Mouse (Mus musculus) bone marrow macrophage, adult 2 months (primary cell): ENCODE measurements around the gene Srek1ip1. TPM values are rescaled to one million over a fixed set of nuclear protein-coding genes. Genes with fewer than 3 reads are reported as not detected.

Source experiments
- H3K27ac ChIP-seq: 2 replicates; pipeline ENCODE4 v1.5.1; 2012; ENCODE audit warnings: low read depth, low read length; ENCODE audit not compliant: insufficient read depth
- H3K4me1 ChIP-seq: 2 replicates; pipeline ENCODE4 v1.6.1; 2012; ENCODE audit warnings: low read length; ENCODE audit not compliant: control insufficient read depth, insufficient read depth
- H3K4me3 ChIP-seq: 2 replicates; pipeline ENCODE4 v1.5.1; 2012; ENCODE audit warnings: mild to moderate bottlenecking, low read length, moderate library complexity; ENCODE audit not compliant: insufficient read depth
- CTCF ChIP-seq: IDR thresholded peaks from 2 replicates; pipeline ENCODE4 v1.5.1; 2012; ENCODE audit warnings: low read depth, mild to moderate bottlenecking, low read length, moderate library complexity
- POLR2A ChIP-seq: IDR thresholded peaks from 2 replicates; pipeline ENCODE4 v1.6.1; 2012; ENCODE audit warnings: mild to moderate bottlenecking, low read depth, low read length, borderline replicate concordance
- polyA plus RNA-seq: library from polyadenylated mRNA; stranded (reverse); fragments of >200 nt; gene quantifications from 2 replicates; pipeline ENCODE4 v1.2.4, GENCODE M21; 2012; ENCODE audit not compliant: missing spikeins, insufficient read depth, insufficient read length

Srek1ip1 gene
- polyA plus RNA-seq, result 30.0 and 33.6 TPM in 2 replicates

DNA sequence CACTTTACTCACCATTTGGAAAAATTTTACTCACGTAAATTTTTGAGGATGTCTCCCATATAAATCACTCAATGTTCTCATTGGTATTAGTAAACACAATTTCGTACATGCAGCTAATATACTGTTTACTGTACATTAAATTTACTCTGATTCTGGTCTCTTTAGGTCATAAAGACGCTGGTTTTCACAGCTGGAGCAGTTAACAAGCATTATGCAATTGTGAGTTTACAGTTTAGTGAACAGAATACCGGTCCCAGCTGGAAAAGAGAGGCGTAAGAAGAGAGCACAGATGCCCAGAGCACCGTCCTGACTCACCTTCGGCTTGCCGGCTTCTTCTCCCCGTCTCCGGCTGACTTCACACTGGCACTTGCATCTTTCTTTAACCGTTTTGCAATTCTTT, at the start of gene Srek1ip1:
Srek1ip1 (plus strand) TSS at position 301 of the 400 bp plus-strand sequence.
- Histone ChIP-seq H3K27ac (no peak within 1 kb of the TSS), H3K4me1 (peaks cover 3% of the 10 kb centered on the region), H3K4me3 (no peak within 1 kb of the TSS)
- TF ChIP-seq CTCF, result no peak
- TF ChIP-seq POLR2A, result no peak

DNA sequence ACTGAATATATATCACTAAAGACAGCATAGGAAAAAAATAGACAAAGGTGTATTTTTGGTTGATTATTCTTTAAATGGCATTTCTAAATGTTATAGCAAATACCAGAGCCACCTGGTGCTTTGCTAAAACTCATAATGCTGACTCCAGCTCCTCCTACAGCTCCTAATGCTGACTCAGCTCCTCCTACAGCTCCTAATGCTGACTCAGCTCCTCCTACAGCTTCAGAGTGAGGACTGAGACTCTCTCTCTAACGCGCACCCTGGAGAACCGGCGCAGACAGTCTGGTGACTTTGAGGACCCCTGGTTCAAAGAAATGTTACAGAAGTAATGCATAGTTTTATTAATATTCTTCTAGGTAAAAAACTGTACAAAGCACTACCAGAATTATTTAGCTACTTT, 49.4 kb upstream of the Srek1ip1 start:
- Histone ChIP-seq H3K27ac (no peak overlapping the region), H3K4me3 (no peak overlapping the region), H3K4me1 (no peaks in the 10 kb centered on the region)
- TF ChIP-seq POLR2A, result no peak
- no peak for TF ChIP-seq CTCF

- Histone ChIP-seq H3K4me1 (peaks cover 3% of the 10 kb centered on the region; the same call in 1 of the 2 replicates), H3K27ac (no peak overlapping the region), H3K4me3 (no peak overlapping the region)
- TF ChIP-seq POLR2A, result no peak
- TF ChIP-seq CTCF, result no peak
These were observed 45.3 kb upstream of the Srek1ip1 start for GRCm38 (mm10) chr13:104747032-104747431.

GRCm38 (mm10) chr13:104759381-104759780, 32.9 kb upstream of the Srek1ip1 start:
- Histone ChIP-seq H3K27ac (no peak overlapping the region), H3K4me1 (peaks cover 4% of the 10 kb centered on the region), H3K4me3 (no peak overlapping the region)
- no peak for TF ChIP-seq CTCF

DNA sequence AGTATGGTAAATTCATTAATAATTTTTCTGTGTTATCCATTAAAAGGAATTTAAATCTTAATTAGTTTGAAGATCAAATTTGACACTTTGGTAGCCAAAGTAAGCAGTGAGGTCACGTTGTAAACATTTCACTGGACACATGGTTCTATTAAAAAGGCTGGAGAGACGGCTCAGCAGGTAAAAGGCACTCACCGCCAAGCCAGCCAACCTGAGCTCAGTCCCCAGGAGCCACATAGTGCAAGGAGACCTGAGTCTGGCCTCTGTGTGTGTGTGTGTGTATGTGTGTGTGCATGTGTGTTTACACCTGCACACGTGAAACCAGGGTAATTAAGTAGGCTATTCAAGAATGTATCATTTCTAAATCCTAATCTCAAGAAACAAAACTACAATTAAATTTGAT, 29.9 kb upstream of the Srek1ip1 start:
- TF ChIP-seq CTCF (no peak), POLR2A (no peak)
- no peak overlapping the region for H3K4me3 ChIP-seq
- peaks cover 11% of the 10 kb centered on the region for H3K4me1 ChIP-seq
- H3K27ac ChIP-seq, result no peak overlapping the region

DNA sequence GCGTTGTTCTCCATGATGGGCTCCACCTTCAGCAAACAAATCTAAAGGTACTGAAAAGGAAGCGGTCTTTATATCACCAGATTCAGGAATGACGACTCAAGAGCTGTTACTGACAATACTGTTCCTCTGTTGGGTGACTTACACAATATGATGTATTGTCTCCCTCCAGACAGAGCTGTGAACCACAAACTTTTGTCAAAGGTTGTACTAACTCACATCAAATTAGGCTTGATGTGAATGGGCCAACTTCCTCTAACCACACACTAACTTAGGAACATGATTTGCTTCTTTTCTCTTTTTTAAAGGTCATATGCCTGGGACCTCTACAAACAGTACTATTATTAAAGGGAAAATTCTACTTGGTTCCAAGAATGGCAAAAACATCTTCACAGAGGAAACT, 29.1 kb upstream of the Srek1ip1 start:
- H3K27ac ChIP-seq, result no peak overlapping the region
- TF ChIP-seq POLR2A (no peak), CTCF (no peak)
- H3K4me3 ChIP-seq, result no peak overlapping the region
- H3K4me1 ChIP-seq, result peaks cover 11% of the 10 kb centered on the region

DNA sequence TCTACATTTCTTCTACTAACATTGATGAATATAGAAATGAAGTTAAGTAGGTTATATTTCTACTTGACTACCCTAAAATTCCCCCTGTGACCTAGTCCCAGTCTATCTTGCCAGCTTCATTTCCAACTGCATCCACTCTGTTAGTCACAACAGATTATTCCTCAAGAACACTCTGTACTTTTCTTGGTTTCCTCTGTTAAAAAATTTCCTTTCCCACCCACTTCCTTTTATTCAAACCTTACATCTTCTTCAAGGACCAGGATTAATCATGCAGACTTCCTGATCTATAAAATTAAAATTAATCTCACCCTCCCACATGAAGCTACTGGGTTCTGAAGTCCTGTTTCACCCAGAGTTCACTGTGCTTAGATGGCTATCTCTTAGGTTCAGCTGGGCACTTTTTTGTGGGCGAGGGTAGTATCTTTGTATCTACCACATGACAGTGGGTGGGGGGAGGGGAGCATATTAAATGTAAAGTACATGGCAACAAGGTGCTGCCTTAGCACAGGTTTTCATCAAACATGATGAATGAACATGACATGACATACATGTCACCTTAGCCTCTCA, 13.1 kb upstream of the Srek1ip1 start:
- Histone ChIP-seq H3K4me3 (no peak overlapping the region), H3K4me1 (no peaks in the 10 kb centered on the region)
- TF ChIP-seq POLR2A (no peak), CTCF (no peak)

DNA sequence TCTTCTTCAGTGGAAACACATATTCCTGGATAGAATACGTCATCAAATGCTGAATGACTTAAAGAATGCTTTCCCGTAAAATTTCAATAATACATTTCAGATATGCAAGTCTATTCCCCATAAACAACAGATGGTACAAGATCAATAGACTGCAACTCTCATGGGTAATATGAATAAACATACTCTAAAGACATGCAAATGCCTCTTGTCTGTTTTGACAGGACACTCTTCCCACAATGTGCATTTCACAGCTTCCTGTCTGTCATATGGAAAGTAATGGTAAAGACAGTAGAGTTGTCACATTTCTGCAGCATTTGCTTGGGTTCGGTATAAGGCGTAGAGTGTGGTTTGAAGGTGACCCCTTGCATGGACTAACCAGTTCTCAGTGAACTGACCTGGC, 5.0 kb upstream of the Srek1ip1 start:
- Histone ChIP-seq H3K4me1 (peaks cover 3% of the 10 kb centered on the region), H3K4me3 (no peak overlapping the region), H3K27ac (no peak overlapping the region)
- TF ChIP-seq CTCF (no peak), POLR2A (no peak)

More for the DNA sequence above, 13.1 kb upstream of the Srek1ip1 start:
- H3K27ac ChIP-seq, result no peak overlapping the region

DNA sequence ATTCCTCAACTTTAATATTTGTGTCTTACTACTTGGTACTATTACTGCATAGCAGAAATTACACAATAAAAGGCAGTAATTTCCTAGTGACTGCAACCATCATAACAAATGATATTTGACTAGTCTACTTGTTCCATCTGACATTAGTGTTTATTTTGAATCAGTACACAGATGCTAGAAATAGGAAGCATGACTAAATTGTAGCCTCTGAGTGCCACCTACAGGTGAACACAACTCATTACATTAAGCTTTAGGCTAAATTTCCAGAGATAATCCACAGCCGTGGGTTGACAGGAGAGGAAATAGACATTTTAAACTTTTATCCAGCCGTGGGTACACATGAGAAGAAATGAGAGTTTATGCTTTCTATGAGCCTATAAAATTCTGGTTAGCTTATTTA, 2.6 kb upstream of the Srek1ip1 start:
- Histone ChIP-seq H3K27ac (no peak overlapping the region), H3K4me3 (no peak overlapping the region), H3K4me1 (peaks cover 4% of the 10 kb centered on the region)
- TF ChIP-seq CTCF (no peak), POLR2A (no peak)

- no peak for TF ChIP-seq POLR2A
- TF ChIP-seq CTCF, result no peak
- Histone ChIP-seq H3K4me3 (no peak overlapping the region), H3K27ac (no peak overlapping the region), H3K4me1 (peaks cover 3% of the 10 kb centered on the region)
These were observed 2.1 kb downstream of the Srek1ip1 start for GRCm38 (mm10) chr13:104794421-104794820.

GRCm38 (mm10) chr13:104799067-104799466, 6.8 kb downstream of the Srek1ip1 start:
- Histone ChIP-seq H3K4me3 (no peak overlapping the region), H3K4me1 (peaks cover 3% of the 10 kb centered on the region), H3K27ac (no peak overlapping the region)
- no peak for TF ChIP-seq POLR2A
- no peak for TF ChIP-seq CTCF
